Mouse (Mus musculus): Measurements from ENCODE around the gene Kcnmb4. TPM values are rescaled to one million over a fixed set of nuclear protein-coding genes. Genes with fewer than 3 reads are reported as not detected.

Gene Kcnmb4
- polyA plus RNA-seq, 1 experiment: 50.0 TPM

GRCm38 (mm10) chr10:116450621-116451020 is 23.1 kb downstream of the Kcnmb4 start:
- TF ChIP-seq CTCF (IDR thresholded peaks at IDR 0.05; ENCODE audit: borderline replicate concordance, extremely low read depth, insufficient read depth, insufficient read length) (no peak), POLR2A (IDR thresholded peaks at IDR 0.05; ENCODE audit: borderline replicate concordance, extremely low read depth, insufficient read depth, insufficient read length, poor library complexity, severe bottlenecking) (no peak)
- DNase-seq (ENCODE audit: low read depth): no peak

DNA sequence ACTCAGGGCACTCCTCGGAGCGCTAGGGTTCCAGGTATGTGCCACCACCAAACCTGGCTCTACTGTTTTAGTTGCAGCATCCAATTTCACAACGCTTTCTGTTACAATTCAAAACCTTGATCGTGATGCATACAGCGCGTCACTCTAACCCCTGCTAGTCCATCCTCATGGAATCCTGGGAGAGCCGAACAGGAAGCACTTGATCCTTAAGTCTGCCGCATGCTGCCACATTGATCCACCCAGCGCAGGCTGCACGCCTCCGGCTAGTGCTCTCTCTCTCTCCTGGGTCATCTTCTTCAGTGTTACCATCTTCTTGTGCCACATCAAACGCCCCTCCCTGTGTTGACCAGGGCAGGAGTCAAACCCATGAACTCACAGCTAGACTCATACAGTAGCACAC is 25.5 kb downstream of the Kcnmb4 start:
- DNase-seq (ENCODE audit: low read depth): no peak
- TF ChIP-seq POLR2A (IDR thresholded peaks at IDR 0.05; ENCODE audit: borderline replicate concordance, extremely low read depth, insufficient read depth, insufficient read length, poor library complexity, severe bottlenecking) (no peak), CTCF (IDR thresholded peaks at IDR 0.05; ENCODE audit: borderline replicate concordance, extremely low read depth, insufficient read depth, insufficient read length) (no peak)

DNA sequence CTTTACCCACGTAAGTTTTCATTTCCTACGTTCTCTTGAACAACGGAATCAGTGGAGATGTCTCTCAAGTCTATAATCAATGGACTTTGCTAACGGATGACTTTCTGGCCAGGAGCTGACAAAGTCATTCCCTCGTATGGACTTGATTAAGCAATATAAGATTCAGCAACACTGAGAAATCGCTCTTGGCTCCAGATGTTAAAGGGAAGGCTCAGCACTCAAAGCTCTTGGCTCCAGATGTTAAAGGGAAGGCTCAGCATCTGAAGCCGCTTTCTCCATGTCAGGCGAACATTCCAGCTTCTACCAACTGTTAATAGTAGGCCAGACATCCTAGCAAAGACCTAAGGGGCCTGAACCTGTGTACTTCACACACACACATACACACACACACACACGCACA is 26.5 kb downstream of the Kcnmb4 start:
- DNase-seq (ENCODE audit: low read depth): no peak

DNA sequence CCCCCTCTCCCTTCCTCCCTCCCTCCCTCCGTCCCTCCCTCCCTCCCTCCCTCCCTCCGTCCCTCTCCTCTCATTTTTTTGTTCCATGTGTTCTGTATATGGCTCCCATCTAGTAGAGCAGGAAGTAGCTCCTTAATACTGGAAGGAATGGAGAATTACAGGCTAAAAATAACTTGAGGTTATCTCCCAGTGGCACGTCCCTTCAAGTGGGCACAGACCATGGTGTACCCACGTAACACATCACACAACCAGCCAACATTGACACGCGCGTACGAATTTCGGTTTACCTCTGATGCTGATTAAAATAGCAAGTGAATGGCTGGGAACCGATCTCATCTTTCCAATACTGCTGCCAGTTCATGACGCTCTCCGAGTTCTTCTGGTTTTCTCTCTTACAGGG is 27.6 kb downstream of the Kcnmb4 start:
- no peak for TF ChIP-seq POLR2A (IDR thresholded peaks at IDR 0.05; ENCODE audit: borderline replicate concordance, extremely low read depth, insufficient read depth, insufficient read length, poor library complexity, severe bottlenecking)
- no peak for TF ChIP-seq CTCF (IDR thresholded peaks at IDR 0.05; ENCODE audit: borderline replicate concordance, extremely low read depth, insufficient read depth, insufficient read length)
- DNase-seq (ENCODE audit: low read depth): no peak

More for the DNA sequence above, 26.5 kb downstream of the Kcnmb4 start:
- TF ChIP-seq CTCF (IDR thresholded peaks at IDR 0.05; ENCODE audit: borderline replicate concordance, extremely low read depth, insufficient read depth, insufficient read length): no peak
- no peak for TF ChIP-seq POLR2A (IDR thresholded peaks at IDR 0.05; ENCODE audit: borderline replicate concordance, extremely low read depth, insufficient read depth, insufficient read length, poor library complexity, severe bottlenecking)

DNA sequence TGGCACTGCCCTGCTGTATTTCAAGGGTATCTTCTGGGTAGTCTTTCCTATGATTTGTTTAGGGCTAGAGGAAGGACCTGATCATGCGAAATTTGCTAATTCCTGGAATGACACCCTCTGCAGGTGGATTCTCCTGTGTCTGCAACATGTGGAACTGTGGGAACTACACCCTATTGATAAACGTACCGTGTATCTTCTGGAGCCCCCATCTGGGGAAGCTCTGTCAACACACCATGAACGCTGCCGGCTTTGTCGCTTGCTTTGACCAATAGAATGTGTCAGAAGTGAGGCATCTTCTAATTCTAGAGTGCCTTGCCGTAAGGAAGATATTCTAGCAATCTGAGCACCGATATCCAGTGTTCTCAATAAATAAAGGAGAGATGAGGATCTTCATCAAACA is 28.9 kb downstream of the Kcnmb4 start:
- DNase-seq (ENCODE audit: low read depth): no peak
- TF ChIP-seq POLR2A (IDR thresholded peaks at IDR 0.05; ENCODE audit: borderline replicate concordance, extremely low read depth, insufficient read depth, insufficient read length, poor library complexity, severe bottlenecking): no peak
- no peak for TF ChIP-seq CTCF (IDR thresholded peaks at IDR 0.05; ENCODE audit: borderline replicate concordance, extremely low read depth, insufficient read depth, insufficient read length)

- DNase-seq (ENCODE audit: low read depth): no peak
- TF ChIP-seq CTCF (IDR thresholded peaks at IDR 0.05; ENCODE audit: borderline replicate concordance, extremely low read depth, insufficient read depth, insufficient read length) (no peak), POLR2A (IDR thresholded peaks at IDR 0.05; ENCODE audit: borderline replicate concordance, extremely low read depth, insufficient read depth, insufficient read length, poor library complexity, severe bottlenecking) (no peak)
Observed at GRCm38 (mm10) chr10:116444371-116444770, 29.3 kb downstream of the Kcnmb4 start.

DNA sequence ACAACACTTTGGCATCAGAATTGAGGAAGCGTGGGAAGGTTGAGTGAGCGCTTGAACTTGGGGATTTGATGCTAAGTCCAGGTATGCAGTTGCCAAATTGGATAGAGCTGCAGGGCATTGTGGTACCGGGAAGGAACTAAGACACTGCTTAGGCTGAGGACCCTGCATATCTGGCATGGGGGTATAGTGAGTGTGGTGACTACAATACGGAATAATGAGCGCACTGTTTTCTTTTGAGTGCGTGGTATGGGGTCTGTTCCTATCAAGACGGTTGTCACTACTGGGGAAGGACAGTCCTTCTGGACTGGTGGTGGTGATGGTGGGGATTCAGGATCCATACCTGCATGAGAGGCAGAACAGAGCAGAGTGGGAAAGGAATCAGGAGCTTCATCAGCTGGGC is 32.7 kb downstream of the Kcnmb4 start:
- TF ChIP-seq POLR2A (IDR thresholded peaks at IDR 0.05; ENCODE audit: borderline replicate concordance, extremely low read depth, insufficient read depth, insufficient read length, poor library complexity, severe bottlenecking): no peak
- TF ChIP-seq CTCF (IDR thresholded peaks at IDR 0.05; ENCODE audit: borderline replicate concordance, extremely low read depth, insufficient read depth, insufficient read length): no peak
- DNase-seq (ENCODE audit: low read depth): no peak

DNA sequence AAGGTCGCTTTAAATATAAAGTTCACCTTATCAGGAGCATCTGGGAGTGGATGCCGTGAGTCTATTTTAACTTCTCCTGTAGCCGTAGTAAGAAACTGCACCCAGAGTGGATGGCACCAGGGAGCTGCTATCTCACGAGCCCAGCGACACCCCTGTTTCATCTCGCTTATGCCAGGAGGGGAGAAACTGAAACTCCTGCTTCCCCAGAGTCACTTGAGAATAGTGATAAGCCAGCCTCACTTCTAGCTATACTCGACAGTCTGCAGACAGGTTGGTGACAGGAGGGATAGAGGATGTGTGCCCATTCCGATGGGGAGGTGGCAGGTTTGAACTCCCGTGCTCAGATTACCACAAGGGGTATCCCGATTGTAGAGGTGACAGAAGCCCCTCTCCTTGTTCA is 33.6 kb downstream of the Kcnmb4 start:
- DNase-seq (ENCODE audit: low read depth): no peak
- TF ChIP-seq CTCF (IDR thresholded peaks at IDR 0.05; ENCODE audit: borderline replicate concordance, extremely low read depth, insufficient read depth, insufficient read length): no peak
- no peak for TF ChIP-seq POLR2A (IDR thresholded peaks at IDR 0.05; ENCODE audit: borderline replicate concordance, extremely low read depth, insufficient read depth, insufficient read length, poor library complexity, severe bottlenecking)

DNA sequence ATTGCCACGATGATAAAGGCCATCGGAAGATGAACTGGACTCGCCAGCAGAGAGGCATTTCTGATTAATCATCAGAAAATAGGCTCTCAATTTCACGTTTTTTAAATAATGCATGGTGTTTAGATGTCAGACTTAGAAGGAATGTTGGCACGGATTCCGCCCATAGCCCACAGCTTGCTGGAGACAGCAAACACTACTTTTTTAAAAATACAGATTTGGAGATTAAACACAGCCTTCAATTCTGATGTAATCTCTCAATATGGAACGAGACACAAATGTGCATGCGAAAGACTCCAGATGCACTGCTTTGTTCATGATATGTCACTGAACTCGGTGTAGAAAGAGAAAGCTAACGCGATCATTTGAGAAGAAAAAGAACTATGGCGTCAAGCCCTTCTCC is 38.2 kb downstream of the Kcnmb4 start:
- no peak for DNase-seq (ENCODE audit: low read depth)
- no peak for TF ChIP-seq POLR2A (IDR thresholded peaks at IDR 0.05; ENCODE audit: borderline replicate concordance, extremely low read depth, insufficient read depth, insufficient read length, poor library complexity, severe bottlenecking)
- TF ChIP-seq CTCF (IDR thresholded peaks at IDR 0.05; ENCODE audit: borderline replicate concordance, extremely low read depth, insufficient read depth, insufficient read length): no peak

- no peak for DNase-seq (ENCODE audit: low read depth)
- TF ChIP-seq CTCF (IDR thresholded peaks at IDR 0.05; ENCODE audit: borderline replicate concordance, extremely low read depth, insufficient read depth, insufficient read length) (no peak), POLR2A (IDR thresholded peaks at IDR 0.05; ENCODE audit: borderline replicate concordance, extremely low read depth, insufficient read depth, insufficient read length, poor library complexity, severe bottlenecking) (no peak)
Observed at GRCm38 (mm10) chr10:116432421-116432820, 41.3 kb downstream of the Kcnmb4 start.

DNA sequence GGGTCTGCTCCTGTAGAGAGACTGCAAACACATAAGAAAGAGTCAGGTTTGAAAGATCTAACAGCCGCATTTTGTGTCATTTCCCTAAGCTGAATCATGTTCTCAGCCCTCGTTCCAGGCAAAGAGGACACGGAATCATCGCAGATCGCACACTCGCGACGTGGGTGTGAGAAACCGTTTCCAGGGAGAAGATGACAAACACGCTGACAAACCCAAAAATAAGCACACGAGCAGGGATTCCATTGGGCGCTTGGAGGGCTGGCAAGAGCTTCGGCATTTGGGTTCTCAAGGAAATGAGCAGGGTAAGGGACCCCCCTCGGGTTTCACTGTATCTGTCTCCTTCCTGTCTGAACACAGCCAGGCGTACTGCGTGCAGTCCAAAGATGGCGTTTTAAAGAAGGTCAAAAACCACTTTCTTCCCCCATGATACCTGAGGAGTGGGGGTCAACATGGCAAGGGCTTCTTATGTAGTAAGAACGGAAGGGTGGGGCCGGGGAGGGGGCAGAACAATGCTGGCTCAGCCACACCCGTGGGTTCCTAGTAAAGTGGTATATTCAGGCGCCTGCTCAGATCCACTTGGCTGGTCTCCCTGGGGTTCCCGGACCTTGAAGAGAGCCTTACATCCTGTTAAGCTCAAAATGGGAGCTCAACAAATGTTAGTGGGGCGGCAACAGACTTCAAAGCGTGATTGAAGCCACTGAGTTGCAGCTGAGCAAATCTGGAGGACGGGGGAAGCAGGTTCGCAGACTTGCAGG is 45.5 kb downstream of the Kcnmb4 start:
- DNase-seq (ENCODE audit: low read depth): no peak
- no peak for TF ChIP-seq CTCF (IDR thresholded peaks at IDR 0.05; ENCODE audit: borderline replicate concordance, extremely low read depth, insufficient read depth, insufficient read length)
- TF ChIP-seq POLR2A (IDR thresholded peaks at IDR 0.05; ENCODE audit: borderline replicate concordance, extremely low read depth, insufficient read depth, insufficient read length, poor library complexity, severe bottlenecking): no peak

DNA sequence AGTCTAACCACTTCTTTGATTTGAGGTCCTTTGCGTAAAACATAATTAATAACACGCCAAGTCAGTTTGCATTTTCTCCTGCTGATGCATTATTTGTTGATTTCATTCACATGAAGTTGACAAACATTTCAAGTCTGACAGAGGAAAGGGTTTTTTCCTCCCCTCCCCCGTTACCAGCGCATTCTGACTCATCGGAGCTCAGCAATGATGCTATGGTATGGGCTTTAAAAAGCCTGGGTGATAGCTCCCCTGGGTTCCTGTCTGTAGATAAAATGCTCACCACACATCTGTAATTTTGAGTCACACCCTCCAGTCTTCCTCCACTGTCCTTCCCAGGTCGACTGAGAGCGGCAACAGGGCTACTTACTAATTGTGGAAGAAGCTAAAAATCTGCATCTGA is 47.5 kb downstream of the Kcnmb4 start:
- no peak for DNase-seq (ENCODE audit: low read depth)
- TF ChIP-seq POLR2A (IDR thresholded peaks at IDR 0.05; ENCODE audit: borderline replicate concordance, extremely low read depth, insufficient read depth, insufficient read length, poor library complexity, severe bottlenecking) (no peak), CTCF (IDR thresholded peaks at IDR 0.05; ENCODE audit: borderline replicate concordance, extremely low read depth, insufficient read depth, insufficient read length) (no peak)

Data from brain, embryonic 14.5 days (tissue).